Mouse (Mus musculus): ENCODE measurements at regions not wholly inside any gene's neighbourhood (a gene's known extent, or its start where the extent isn't known, plus 50 kb on each side); places are given as distances from the start of the nearest gene placed in this dataset.

- in situ Hi-C loops (cut with MboI; ENCODE audit: low pct_unique_long_range_greater_than_20kb in 1 of 2, low sequenced_read_pairs in 2 of 2, unreplicated experiment in 1 of 2): loop anchor here (10.0 to 25.0 kb wide), 2 partner anchors 388 to 401 kb away; no protein-coding TSS in a partner anchor
Measured at GRCm38 (mm10) chr7:63313096-63313495, 100.7 kb upstream of the Chrna7 start.

GRCm38 (mm10) chr7:63319594-63319993, 107.2 kb upstream of the Chrna7 start:
- in situ Hi-C loops (cut with MboI; ENCODE audit: low pct_unique_long_range_greater_than_20kb in 1 of 2, low sequenced_read_pairs in 2 of 2, unreplicated experiment in 1 of 2): loop anchor here (10.0 to 25.0 kb wide), 2 partner anchors 395 to 407 kb away; no protein-coding TSS in a partner anchor

- in situ Hi-C loops (cut with MboI; ENCODE audit: low pct_unique_long_range_greater_than_20kb in 1 of 2, low sequenced_read_pairs in 2 of 2, unreplicated experiment in 1 of 2): loop anchor here in 1 of 2 experiments (25.0 kb wide), 1 partner anchor 409 kb away; no protein-coding TSS in a partner anchor
Measured at GRCm38 (mm10) chr7:63321171-63321570, 108.8 kb upstream of the Chrna7 start.

GRCm38 (mm10) chr7:63321951-63322710, 109.8 kb upstream of the Chrna7 start:
- in situ Hi-C loops (cut with MboI; ENCODE audit: low pct_unique_long_range_greater_than_20kb in 1 of 2, low sequenced_read_pairs in 2 of 2, unreplicated experiment in 1 of 2): loop anchor here in 1 of 2 experiments (25.0 kb wide), 1 partner anchor 410 kb away; no protein-coding TSS in a partner anchor

GRCm38 (mm10) chr7:63335146-63335545, 109.4 kb upstream of the Otud7a start:
- in situ Hi-C loops (cut with MboI; ENCODE audit: low pct_unique_long_range_greater_than_20kb in 1 of 2, low sequenced_read_pairs in 2 of 2, unreplicated experiment in 1 of 2): no loop called here

- in situ Hi-C loops (cut with MboI; ENCODE audit: low pct_unique_long_range_greater_than_20kb in 1 of 2, low sequenced_read_pairs in 2 of 2, unreplicated experiment in 1 of 2): no loop called here
Measured at GRCm38 (mm10) chr7:63336072-63336471, 108.5 kb upstream of the Otud7a start.

GRCm38 (mm10) chr7:63341716-63342115, 102.8 kb upstream of the Otud7a start:
- in situ Hi-C loops (cut with MboI; ENCODE audit: low pct_unique_long_range_greater_than_20kb in 1 of 2, low sequenced_read_pairs in 2 of 2, unreplicated experiment in 1 of 2): no loop called here

GRCm38 (mm10) chr7:63345671-63346392, 98.7 kb upstream of the Otud7a start:
- in situ Hi-C loops (cut with MboI; ENCODE audit: low pct_unique_long_range_greater_than_20kb in 1 of 2, low sequenced_read_pairs in 2 of 2, unreplicated experiment in 1 of 2): no loop called here

- in situ Hi-C loops (cut with MboI; ENCODE audit: low pct_unique_long_range_greater_than_20kb in 1 of 2, low sequenced_read_pairs in 2 of 2, unreplicated experiment in 1 of 2): no loop called here
Measured at GRCm38 (mm10) chr7:63346393-63346730, 98.2 kb upstream of the Otud7a start.
